Mouse (Mus musculus): Measurements from ENCODE around the gene Gm10135.
"Not testable (repeated sequence)": the region's sequence is repeated elsewhere in the genome, so short reads cannot be mapped to it uniquely, and the experiment has no call there.

Gm10135 gene

GRCm38 (mm10) chr5:72960096-72960495, 14.4 kb downstream of the Gm10135 start:
- no peak for DNase-seq (ENCODE audit: low read depth, low spot score)

- DNase-seq (ENCODE audit: low read depth, low spot score): no peak
Observed at GRCm38 (mm10) chr5:72957281-72957680, 17.2 kb downstream of the Gm10135 start.

GRCm38 (mm10) chr5:72953996-72954604, 20.4 kb downstream of the Gm10135 start:
- no peak for DNase-seq (ENCODE audit: low read depth, low spot score)

GRCm38 (mm10) chr5:72950252-72950651, 24.2 kb downstream of the Gm10135 start:
- no peak for DNase-seq (ENCODE audit: low read depth, low spot score)

GRCm38 (mm10) chr5:72948136-72948535, 26.4 kb downstream of the Gm10135 start:
- no peak for DNase-seq (ENCODE audit: low read depth, low spot score)

GRCm38 (mm10) chr5:72940906-72941432, 33.5 kb downstream of the Gm10135 start:
- no peak for DNase-seq (ENCODE audit: low read depth, low spot score)

- DNase-seq (ENCODE audit: low read depth, low spot score): no peak
Observed at GRCm38 (mm10) chr5:72939311-72939710, 35.2 kb downstream of the Gm10135 start.

GRCm38 (mm10) chr5:72938421-72938820, 36.1 kb downstream of the Gm10135 start:
- not testable (repeated sequence) for DNase-seq (ENCODE audit: low read depth, low spot score)

GRCm38 (mm10) chr5:72933026-72933675, 41.4 kb downstream of the Gm10135 start:
- no peak for DNase-seq (ENCODE audit: low read depth, low spot score)

- DNase-seq (ENCODE audit: low read depth, low spot score): no peak
Observed at GRCm38 (mm10) chr5:72927074-72927473, 47.4 kb downstream of the Gm10135 start.

GRCm38 (mm10) chr5:72922796-72923195, 51.7 kb downstream of the Gm10135 start:
- DNase-seq (ENCODE audit: low read depth, low spot score): no peak

GRCm38 (mm10) chr5:72921171-72921570, 53.3 kb downstream of the Gm10135 start:
- no peak for DNase-seq (ENCODE audit: low read depth, low spot score)

GRCm38 (mm10) chr5:72920416-72920815, 54.1 kb downstream of the Gm10135 start:
- DNase-seq (ENCODE audit: low read depth, low spot score): no peak

- no peak for DNase-seq (ENCODE audit: low read depth, low spot score)
Observed at GRCm38 (mm10) chr5:72916851-72917250, 57.7 kb downstream of the Gm10135 start.

GRCm38 (mm10) chr5:72916048-72916447, 58.5 kb downstream of the Gm10135 start:
- DNase-seq (ENCODE audit: low read depth, low spot score): no peak

Data from ZHBTc4 (cell line).